Mouse (Mus musculus) erythroblast, embryonic 14.5 days (primary cell): ENCODE results near the gene Ttc30a1.

Experiments used
- GATA1 ChIP-seq: IDR thresholded peaks from 2 replicates; pipeline ENCODE4 v1.6.1; 2012; ENCODE audit warnings: low read length, inconsistent platforms, mixed read lengths
- TAL1 ChIP-seq: IDR thresholded peaks from 3 replicates; pipeline ENCODE4 v1.6.1; 2012; ENCODE audit warnings: low read length, inconsistent platforms, mixed read lengths

- TF ChIP-seq GATA1, result no peak
- no peak for TF ChIP-seq TAL1
Observed at GRCm38 (mm10) chr2:75960366-75961330, 21.1 kb downstream of the Ttc30a1 start.
